Mouse (Mus musculus) lung, adult 2 months (tissue): ENCODE results near the gene Nectin3.

ENCODE experiments used
- CTCF ChIP-seq: fragments of 200-500 bp; IDR thresholded peaks from 2 replicates; pipeline ENCODE4 v1.5.1; 2011; ENCODE audit warnings: mild to moderate bottlenecking, low read length, control low read depth; ENCODE audit not compliant: insufficient read depth
- POLR2A ChIP-seq: fragments of 200-500 bp; IDR thresholded peaks from 2 replicates; pipeline ENCODE4 v1.6.1; 2011; ENCODE audit warnings: low read depth, mild to moderate bottlenecking, control low read depth, low read length, borderline replicate concordance; ENCODE audit errors: extremely low read depth

DNA sequence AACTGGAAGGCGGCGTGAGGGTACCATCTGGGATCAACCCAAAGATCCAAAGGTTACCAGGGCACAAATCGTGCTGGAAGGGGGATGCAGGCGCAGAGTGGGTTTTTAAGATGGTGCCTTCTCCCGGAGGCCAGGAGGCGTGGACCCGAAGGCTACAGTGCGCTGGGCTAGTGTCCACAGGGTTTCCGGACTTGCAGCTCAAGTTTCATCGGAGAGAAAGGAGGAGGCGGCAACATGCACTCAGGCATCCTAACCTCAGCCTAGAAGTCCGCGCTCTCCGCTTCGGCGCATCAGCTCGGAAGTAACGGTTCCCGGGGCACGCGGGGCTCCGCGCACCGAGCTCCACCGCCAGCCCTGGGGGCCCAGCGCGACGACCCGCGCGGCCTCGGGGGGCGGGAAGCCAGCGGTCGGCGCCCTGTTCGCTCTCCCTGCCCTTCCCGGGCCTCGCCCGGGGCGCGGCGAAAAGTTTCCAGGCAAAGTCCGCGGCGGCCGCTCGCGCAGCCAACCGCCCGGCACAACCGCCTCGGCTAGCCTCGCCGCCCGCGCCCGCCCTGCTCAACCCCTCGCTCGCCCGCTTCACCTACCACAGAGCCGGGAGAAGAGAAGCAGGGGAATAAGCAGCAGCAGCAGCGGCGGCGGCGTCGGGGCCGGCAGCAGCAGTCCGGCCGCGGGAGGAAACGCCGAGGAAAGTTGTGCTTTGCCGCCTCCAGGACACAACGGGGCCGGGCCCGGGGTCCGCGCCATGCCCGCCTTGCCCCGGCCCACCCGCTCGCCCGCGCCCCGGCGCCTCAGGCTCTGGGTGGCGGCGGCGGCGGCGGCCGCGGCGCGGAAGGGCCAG, 2.1 kb downstream of the Nectin3 start:
- TF ChIP-seq CTCF (no peak), POLR2A (peak; percentile 33; the same call in 1 of the 2 replicates)
